Mouse (Mus musculus) left cerebral cortex, postnatal 10 days (tissue): ENCODE measurements around the gene Olfr286. TPM values are rescaled to one million over a fixed set of nuclear protein-coding genes. Genes with fewer than 3 reads are reported as not detected.

Experiments used
- total RNA-seq, 2 experiments: library from RNA; stranded (reverse); gene quantifications; 2 replicates each; pipeline ENCODE4 v1.2.3; 2021

Gene Olfr286
- total RNA-seq, 2 experiments from 2014 or later = not detected

Other genes starting within 250 kb of the Olfr286 start
- gene Col2a1, start 229.8 kb downstream of the Olfr286 start, total RNA-seq = 1 to 10 TPM in 1 of 2 experiments, under 1 TPM in 1; 0.63 to 1.1 TPM
- gene Pfkm, start 141.9 kb downstream of the Olfr286 start, total RNA-seq = 100 to 1,000 TPM; 267 to 286 TPM
- 10 to 100 TPM; 13.6 to 14.1 TPM for gene Senp1, start 140.7 kb downstream of the Olfr286 start, total RNA-seq
- 10 to 100 TPM; 36.2 to 41.8 TPM for gene Asb8, start 68.8 kb downstream of the Olfr286 start, total RNA-seq
- 10 to 100 TPM; 43.7 to 49.0 TPM for gene Ccdc184, start 67.3 kb downstream of the Olfr286 start, total RNA-seq
- not detected for gene Olfr288, start 38.9 kb downstream of the Olfr286 start, total RNA-seq
- not detected for gene Gm44579, start 13.5 kb downstream of the Olfr286 start, total RNA-seq
- gene Olfr287, start 13.4 kb downstream of the Olfr286 start, total RNA-seq = 1 to 10 TPM in 1 of 2 experiments, not detected in 1; 1.6 TPM
- gene H1fnt, start 22.8 kb upstream of the Olfr286 start, total RNA-seq = not detected
- gene Zfp641, start 61.7 kb upstream of the Olfr286 start, total RNA-seq = 1 to 10 TPM; 8.7 to 8.9 TPM
- gene Olfr285, start 82.9 kb upstream of the Olfr286 start, total RNA-seq = not detected
- not detected for gene Olfr284, start 106.5 kb upstream of the Olfr286 start, total RNA-seq
- not detected for gene Olfr283, start 146.5 kb upstream of the Olfr286 start, total RNA-seq
- not detected for gene Olfr282, start 196.8 kb upstream of the Olfr286 start, total RNA-seq
- gene Olfr281, start 218.1 kb upstream of the Olfr286 start, total RNA-seq = not detected
- not detected for gene OR5BS1P, start 235.4 kb upstream of the Olfr286 start, total RNA-seq
- gene Lalba, start 248.3 kb upstream of the Olfr286 start, total RNA-seq = not detected